Mouse (Mus musculus) heart, embryonic 10.5 days (tissue): ENCODE results near the gene Akr1c20. TPM values are rescaled to one million over a fixed set of nuclear protein-coding genes. Genes with fewer than 3 reads are reported as not detected.

Source experiments
- DNase-seq: peaks from one replicate; pipeline ENCODE4 v3.0.0-alpha.2; 2017; ENCODE audit warnings: low spot score
- H3K27ac ChIP-seq: fragments of 300-500 bp; sonication (generic); 2 replicates; pipeline ENCODE4 v1.5.1; 2016; ENCODE audit warnings: mild to moderate bottlenecking
- H3K27me3 ChIP-seq: fragments of 300-500 bp; sonication (generic); 2 replicates; pipeline ENCODE4 v1.6.1; 2016; ENCODE audit warnings: mild to moderate bottlenecking; ENCODE audit not compliant: poor library complexity, insufficient read depth, severe bottlenecking
- H3K36me3 ChIP-seq: fragments of 300-500 bp; sonication (generic); 2 replicates; pipeline ENCODE4 v1.6.1; 2016; ENCODE audit warnings: mild to moderate bottlenecking, moderate library complexity
- H3K4me1 ChIP-seq: fragments of 300-500 bp; sonication (generic); 2 replicates; pipeline ENCODE4 v1.6.1; 2016; ENCODE audit warnings: mild to moderate bottlenecking
- H3K4me3 ChIP-seq: fragments of 300-500 bp; sonication (generic); 2 replicates; pipeline ENCODE4 v1.5.1; 2016; ENCODE audit warnings: mild to moderate bottlenecking, moderate library complexity
- H3K9me3 ChIP-seq: fragments of 300-500 bp; sonication (generic); 2 replicates; pipeline ENCODE4 v1.6.1; 2016; ENCODE audit warnings: mild to moderate bottlenecking, moderate library complexity
- WGBS: fragments of 180-500 bp; shearing (Covaris S2); methylation state at CpG from one replicate; pipeline ENCODE4 v1.1.7; 2016; 5-methylcytosine and 5-hydroxymethylcytosine counted together
- polyA plus RNA-seq: library from polyadenylated mRNA; unstranded; fragments of >200 nt; fragmentation: Nextera tagmentation; extraction: Ambion mirVana; gene quantifications from 2 replicates; pipeline ENCODE4 v1.2.1, GENCODE M21; 2016

Gene Akr1c20
- polyA plus RNA-seq, result not detected in 2 replicates

- Histone ChIP-seq H3K36me3 (no peaks in the 10 kb centered on the region), H3K9me3 (no peaks in the 10 kb centered on the region), H3K27ac (no peak within 1 kb of the TSS), H3K4me1 (no peaks in the 10 kb centered on the region), H3K4me3 (no peak within 1 kb of the TSS), H3K27me3 (no peaks in the 10 kb centered on the region)
- 67% methylated on average over 2 of the region's 2 CpGs for WGBS
- DNase-seq, result no peak
Measured at GRCm38 (mm10) chr13:4523201-4523838, at the start of gene Akr1c20. Gene Akr1c20 (minus strand): TSS chr13:4523345.

GRCm38 (mm10) chr13:4565996-4566395 lies 42.9 kb upstream of the Akr1c20 start:
- Histone ChIP-seq H3K27ac (no peak overlapping the region), H3K36me3 (no peaks in the 10 kb centered on the region), H3K4me3 (no peak overlapping the region), H3K27me3 (no peaks in the 10 kb centered on the region), H3K4me1 (no peaks in the 10 kb centered on the region), H3K9me3 (no peaks in the 10 kb centered on the region)
- 85% methylated on average over 2 of the region's 2 CpGs for WGBS
- DNase-seq, result no peak

- Histone ChIP-seq H3K4me3 (no peak overlapping the region), H3K27me3 (no peaks in the 10 kb centered on the region), H3K4me1 (no peaks in the 10 kb centered on the region), H3K36me3 (no peaks in the 10 kb centered on the region), H3K9me3 (no peaks in the 10 kb centered on the region), H3K27ac (no peak overlapping the region)
- DNase-seq, result no peak
Measured at GRCm38 (mm10) chr13:4560500-4560899, 37.4 kb upstream of the Akr1c20 start.

GRCm38 (mm10) chr13:4559143-4559542 lies 36.0 kb upstream of the Akr1c20 start:
- Histone ChIP-seq H3K4me1 (no peaks in the 10 kb centered on the region), H3K27me3 (no peaks in the 10 kb centered on the region), H3K36me3 (no peaks in the 10 kb centered on the region), H3K27ac (no peak overlapping the region), H3K4me3 (no peak overlapping the region), H3K9me3 (no peaks in the 10 kb centered on the region)
- 65% methylated on average over 1 of the region's 1 CpGs for WGBS
- no peak for DNase-seq

GRCm38 (mm10) chr13:4514811-4515210 lies 8.3 kb downstream of the Akr1c20 start:
- Histone ChIP-seq H3K9me3 (no peaks in the 10 kb centered on the region), H3K36me3 (no peaks in the 10 kb centered on the region), H3K4me3 (no peak overlapping the region), H3K27me3 (no peaks in the 10 kb centered on the region), H3K4me1 (no peaks in the 10 kb centered on the region), H3K27ac (no peak overlapping the region)
- no peak for DNase-seq
- WGBS, result 86% methylated on average over 2 of the region's 2 CpGs

- no peaks in the 10 kb centered on the region for H3K4me1 ChIP-seq
- no peak for DNase-seq
- H3K27me3 ChIP-seq, result no peaks in the 10 kb centered on the region
- 67% methylated on average over 1 of the region's 1 CpGs for whole genome bisulfite sequencing
- H3K27ac ChIP-seq, result no peak overlapping the region
- H3K4me3 ChIP-seq, result no peak overlapping the region
- H3K9me3 ChIP-seq, result no peaks in the 10 kb centered on the region
- H3K36me3 ChIP-seq, result no peaks in the 10 kb centered on the region
Measured at GRCm38 (mm10) chr13:4467896-4468295, 55.2 kb downstream of the Akr1c20 start.

- Histone ChIP-seq H3K9me3 (no peaks in the 10 kb centered on the region), H3K27me3 (no peaks in the 10 kb centered on the region), H3K27ac (no peak overlapping the region), H3K4me3 (no peak overlapping the region), H3K36me3 (no peaks in the 10 kb centered on the region), H3K4me1 (no peaks in the 10 kb centered on the region)
- no peak for DNase-seq
- 86% methylated on average over 2 of the region's 2 CpGs for WGBS
Measured at GRCm38 (mm10) chr13:4465641-4466040, 57.5 kb downstream of the Akr1c20 start.

Other genes starting within 250 kb of the Akr1c20 start
- 1.00 and 4.7 TPM in 2 replicates for gene Akr1c12, start 243.9 kb downstream of the Akr1c20 start, polyA plus RNA-seq
- not detected in 2 replicates for gene Akr1c6, start 89.0 kb downstream of the Akr1c20 start, polyA plus RNA-seq
- gene Akr1c21, start 50.7 kb upstream of the Akr1c20 start, polyA plus RNA-seq, result not detected in 2 replicates
- gene Akr1e1, start 85.8 kb upstream of the Akr1c20 start, polyA plus RNA-seq, result 43.3 and 51.1 TPM in 2 replicates